Mouse (Mus musculus) spleen, adult 18-20 months (tissue): ENCODE measurements at regions not wholly inside any gene's neighbourhood (a gene's known extent, or its start where the extent isn't known, plus 50 kb on each side); places are given as distances from the start of the nearest gene placed in this dataset.

Source experiments
- DNase-seq, 2 experiments: peaks; one replicate each; pipeline ENCODE4 v3.0.0; 2022; ENCODE audit warnings: mixed read lengths in 2 of 2

- DNase-seq, result no peak
Observed at GRCm38 (mm10) chr13:101555371-101555874, 212.6 kb downstream of the Pik3r1 start.

- no peak for DNase-seq
Observed at GRCm38 (mm10) chr13:101553131-101553549, 214.9 kb downstream of the Pik3r1 start.

- no peak for DNase-seq
Observed at GRCm38 (mm10) chr13:101552451-101552850, 215.6 kb downstream of the Pik3r1 start.

- DNase-seq, result no peak
Observed at GRCm38 (mm10) chr13:101551068-101551467, 216.9 kb downstream of the Pik3r1 start.

- no peak for DNase-seq
Observed at GRCm38 (mm10) chr13:101550526-101550925, 217.5 kb downstream of the Pik3r1 start.

- DNase-seq, result no peak
Observed at GRCm38 (mm10) chr13:101547887-101548286, 220.1 kb downstream of the Pik3r1 start.

- DNase-seq, result no peak
Observed at GRCm38 (mm10) chr13:101547365-101547764, 220.7 kb downstream of the Pik3r1 start.

GRCm38 (mm10) chr13:101545344-101546181 is 222.5 kb downstream of the Pik3r1 start:
- no peak for DNase-seq

- peak; percentile 31 to 37 for DNase-seq
Observed at GRCm38 (mm10) chr13:101540391-101541191, 227.4 kb downstream of the Pik3r1 start.

- no peak for DNase-seq
Observed at GRCm38 (mm10) chr13:101538110-101538509, 229.9 kb downstream of the Pik3r1 start.

- DNase-seq, result no peak
Observed at GRCm38 (mm10) chr13:101536019-101536418, 232.0 kb downstream of the Pik3r1 start.

- DNase-seq, result no peak
Observed at GRCm38 (mm10) chr13:101535331-101535866, 232.6 kb downstream of the Pik3r1 start.

GRCm38 (mm10) chr13:101534490-101534889 is 233.5 kb downstream of the Pik3r1 start:
- DNase-seq, result no peak

GRCm38 (mm10) chr13:101532913-101533312 is 235.1 kb downstream of the Pik3r1 start:
- no peak for DNase-seq

- no peak for DNase-seq
Observed at GRCm38 (mm10) chr13:101527691-101528090, 240.3 kb downstream of the Pik3r1 start.

GRCm38 (mm10) chr13:101524781-101525180 is 243.2 kb downstream of the Pik3r1 start:
- no peak for DNase-seq

- no peak for DNase-seq
Observed at GRCm38 (mm10) chr13:101524223-101524622, 243.8 kb downstream of the Pik3r1 start.

- no peak for DNase-seq
Observed at GRCm38 (mm10) chr13:101523492-101523891, 244.5 kb downstream of the Pik3r1 start.

- no peak for DNase-seq
Observed at GRCm38 (mm10) chr13:101522597-101522996, 245.4 kb downstream of the Pik3r1 start.

GRCm38 (mm10) chr13:101513354-101513753 is 254.7 kb downstream of the Pik3r1 start:
- no peak for DNase-seq

GRCm38 (mm10) chr13:101509946-101510345 is 258.1 kb downstream of the Pik3r1 start:
- DNase-seq, result peak in 1 of 2 experiments; percentile 35

GRCm38 (mm10) chr13:101508331-101508730 is 259.7 kb downstream of the Pik3r1 start:
- no peak for DNase-seq

- no peak for DNase-seq
Observed at GRCm38 (mm10) chr13:101506696-101507095, 261.3 kb downstream of the Pik3r1 start.
